Mouse (Mus musculus): ENCODE measurements around the gene 3110082J24Rik. TPM values are rescaled to one million over a fixed set of nuclear protein-coding genes. Genes with fewer than 3 reads are reported as not detected.
A peak's percentile ranks its signal among the peaks of the same experiment; 100 is the strongest.

3110082J24Rik gene
- polyA plus RNA-seq, 1 experiment from 2014 or later: not detected

DNA sequence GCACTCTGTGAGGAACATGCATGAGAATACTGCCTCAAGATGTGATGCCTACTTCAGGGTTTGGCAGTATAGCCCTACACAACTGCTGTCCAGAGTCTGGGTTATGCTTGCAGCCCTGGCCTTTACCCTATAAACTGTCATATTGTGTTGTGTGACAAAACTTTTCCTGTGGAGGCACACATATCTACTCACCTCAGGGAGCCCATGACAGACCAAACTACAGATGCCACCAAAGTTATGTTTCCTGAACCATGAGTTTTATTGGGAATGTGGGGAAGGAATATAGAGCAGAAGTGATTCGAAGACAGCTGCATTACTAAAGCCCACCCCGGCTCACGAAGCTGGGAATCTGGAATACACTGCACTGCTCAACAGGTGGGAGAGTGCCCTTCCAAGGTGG, 2.5 kb downstream of the 3110082J24Rik start:
- no peak overlapping the region for H3K4me3 ChIP-seq (ENCODE audit: low read depth, low read length)
- no peak overlapping the region for H3K27ac ChIP-seq (ENCODE audit: low read length)
- no peaks in the 10 kb centered on the region for H3K9me3 ChIP-seq (ENCODE audit: low read length)
- DNase-seq (ENCODE audit: low spot score) (no peak), ATAC-seq (no peak)
- no peak overlapping the region for H3K9ac ChIP-seq (replicated peaks; ENCODE audit: low read depth)
- 76% methylated on average over 3 of the region's 3 CpGs for WGBS
- H3K36me3 ChIP-seq (ENCODE audit: insufficient read depth, low read length): no peaks in the 10 kb centered on the region
- H3K4me2 ChIP-seq (replicated peaks; ENCODE audit: low read depth, low read length): no peak overlapping the region
- TF ChIP-seq EP300 (IDR thresholded peaks at IDR 0.05) (no peak), CTCF (IDR thresholded peaks at IDR 0.05) (no peak)
- peaks cover 34% of the 10 kb centered on the region for H3K27me3 ChIP-seq (replicated peaks; ENCODE audit: insufficient read depth, low read length)
- peaks cover 6% of the 10 kb centered on the region; the same call in 1 of the 2 replicates for H3K4me1 ChIP-seq (ENCODE audit: insufficient read depth, low read depth, low read length)

DNA sequence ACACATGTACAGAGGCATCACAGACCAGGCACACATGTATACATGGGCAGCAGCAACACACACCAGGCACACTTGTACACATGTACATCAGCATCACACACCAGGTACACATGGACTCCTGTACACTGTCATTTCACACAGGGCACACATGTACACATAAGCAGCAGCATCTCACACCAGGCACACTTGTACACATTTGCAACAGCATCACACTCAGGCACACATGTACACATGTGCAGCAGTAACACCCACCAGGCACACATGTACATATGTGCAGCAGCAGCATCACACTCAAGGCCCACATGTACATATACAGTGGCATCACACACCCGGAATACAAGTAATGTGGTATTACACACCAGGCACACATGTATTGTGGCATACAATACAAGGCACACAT, 7.6 kb downstream of the 3110082J24Rik start:
- DNase-seq (ENCODE audit: low spot score) (no peak), ATAC-seq (no peak)
- no peaks in the 10 kb centered on the region for H3K36me3 ChIP-seq (ENCODE audit: insufficient read depth, low read length)
- H3K9ac ChIP-seq (replicated peaks; ENCODE audit: low read depth): no peak overlapping the region
- H3K27ac ChIP-seq (ENCODE audit: low read length): no peak overlapping the region
- H3K4me2 ChIP-seq (replicated peaks; ENCODE audit: low read depth, low read length): no peak overlapping the region
- H3K4me1 ChIP-seq (ENCODE audit: insufficient read depth, low read depth, low read length): no peaks in the 10 kb centered on the region
- TF ChIP-seq CTCF (IDR thresholded peaks at IDR 0.05) (no peak), EP300 (IDR thresholded peaks at IDR 0.05) (no peak)
- H3K27me3 ChIP-seq (replicated peaks; ENCODE audit: insufficient read depth, low read length): no peaks in the 10 kb centered on the region
- no peaks in the 10 kb centered on the region for H3K9me3 ChIP-seq (ENCODE audit: low read length)
- 90% methylated on average over 1 of the region's 1 CpGs for WGBS
- H3K4me3 ChIP-seq (ENCODE audit: low read depth, low read length): no peak overlapping the region

DNA sequence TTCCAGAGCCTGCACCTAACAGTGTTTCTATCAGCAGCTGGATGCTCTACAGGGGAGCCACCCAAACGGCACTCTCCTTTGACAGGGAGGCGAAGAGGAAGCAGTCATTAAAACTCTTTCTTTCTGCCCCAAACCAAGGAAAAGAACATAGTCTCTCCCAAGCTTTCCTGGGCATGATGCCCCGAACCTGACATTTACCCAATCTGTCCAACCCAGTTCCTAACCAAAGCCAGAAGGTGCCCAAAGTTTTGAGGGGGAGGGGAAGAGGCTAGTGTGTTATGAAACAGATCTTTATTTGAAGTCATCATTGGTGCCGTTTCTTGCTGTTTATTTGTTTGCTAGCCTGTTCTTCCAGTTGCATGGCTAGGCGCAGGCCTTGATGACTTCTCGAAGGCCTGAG, 10.2 kb downstream of the 3110082J24Rik start:
- Histone ChIP-seq H3K27ac (ENCODE audit: low read length) (no peak overlapping the region), H3K36me3 (ENCODE audit: insufficient read depth, low read length) (no peaks in the 10 kb centered on the region), H3K9me3 (ENCODE audit: low read length) (no peaks in the 10 kb centered on the region), H3K9ac (replicated peaks; ENCODE audit: low read depth) (no peak overlapping the region), H3K27me3 (replicated peaks; ENCODE audit: insufficient read depth, low read length) (no peaks in the 10 kb centered on the region), H3K4me1 (ENCODE audit: insufficient read depth, low read depth, low read length) (no peaks in the 10 kb centered on the region), H3K4me3 (ENCODE audit: low read depth, low read length) (no peak overlapping the region), H3K4me2 (replicated peaks; ENCODE audit: low read depth, low read length) (no peak overlapping the region)
- no peak for TF ChIP-seq CTCF (IDR thresholded peaks at IDR 0.05)
- no peak for TF ChIP-seq EP300 (IDR thresholded peaks at IDR 0.05)
- WGBS: 49% methylated on average over 6 of the region's 6 CpGs
- no peak for DNase-seq (ENCODE audit: low spot score)
- ATAC-seq: no peak

DNA sequence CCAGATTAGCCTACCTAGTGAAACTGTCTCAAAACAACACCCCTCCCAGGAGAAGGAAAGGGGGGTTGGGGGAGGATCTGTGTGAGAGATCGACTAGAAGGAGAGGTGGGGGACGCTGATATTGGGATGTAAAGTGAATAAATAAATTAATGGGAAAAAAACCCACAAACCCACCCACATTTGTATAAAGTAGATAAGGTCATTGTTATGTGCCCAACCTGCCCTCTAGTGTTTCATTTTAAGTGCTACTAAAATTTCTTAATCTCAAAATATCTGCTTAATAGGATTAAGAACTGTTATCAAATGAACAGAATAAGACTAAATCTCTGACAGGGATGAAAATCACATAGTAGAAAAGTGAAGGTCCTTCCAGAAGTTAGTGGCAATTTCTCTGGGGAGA, 11.5 kb downstream of the 3110082J24Rik start:
- H3K27ac ChIP-seq (ENCODE audit: low read length): no peak overlapping the region
- no peaks in the 10 kb centered on the region for H3K9me3 ChIP-seq (ENCODE audit: low read length)
- DNase-seq (ENCODE audit: low spot score) (no peak), ATAC-seq (no peak)
- H3K4me1 ChIP-seq (ENCODE audit: insufficient read depth, low read depth, low read length): no peaks in the 10 kb centered on the region
- H3K4me2 ChIP-seq (replicated peaks; ENCODE audit: low read depth, low read length): no peak overlapping the region
- WGBS: 28% methylated on average over 2 of the region's 2 CpGs
- H3K9ac ChIP-seq (replicated peaks; ENCODE audit: low read depth): no peak overlapping the region
- H3K36me3 ChIP-seq (ENCODE audit: insufficient read depth, low read length): no peaks in the 10 kb centered on the region
- H3K27me3 ChIP-seq (replicated peaks; ENCODE audit: insufficient read depth, low read length): no peaks in the 10 kb centered on the region
- 0 out of 2 replicates have a peak, but pooled peaks have one; percentile 8 for TF ChIP-seq CTCF (IDR thresholded peaks at IDR 0.05)
- TF ChIP-seq EP300 (IDR thresholded peaks at IDR 0.05): no peak
- no peak overlapping the region for H3K4me3 ChIP-seq (ENCODE audit: low read depth, low read length)

DNA sequence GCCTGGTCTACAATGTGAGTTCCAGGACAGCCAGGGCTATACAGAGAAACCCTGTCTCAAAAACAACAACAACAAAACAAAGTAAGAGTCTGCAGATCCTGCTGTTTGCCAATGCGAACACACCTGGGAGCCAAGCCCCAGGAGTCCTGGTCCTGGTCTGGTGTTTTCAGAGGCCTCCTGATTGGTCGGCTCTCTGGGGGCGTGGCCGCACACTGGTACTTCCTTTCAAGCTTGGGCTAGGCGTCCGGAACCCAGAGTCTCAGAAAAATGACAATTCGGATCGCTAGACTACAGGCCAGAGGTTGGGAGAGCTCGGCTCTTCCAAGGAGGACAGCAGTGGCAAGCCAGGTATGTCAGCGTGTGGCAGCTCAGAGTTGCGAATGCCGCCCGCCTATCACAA, 13.2 kb downstream of the 3110082J24Rik start:
- 52% methylated on average over 13 of the region's 13 CpGs for WGBS
- H3K27ac ChIP-seq (ENCODE audit: low read length): no peak overlapping the region
- ATAC-seq (no peak), DNase-seq (ENCODE audit: low spot score) (no peak)
- H3K36me3 ChIP-seq (ENCODE audit: insufficient read depth, low read length): no peaks in the 10 kb centered on the region
- H3K27me3 ChIP-seq (replicated peaks; ENCODE audit: insufficient read depth, low read length): no peaks in the 10 kb centered on the region
- H3K4me2 ChIP-seq (replicated peaks; ENCODE audit: low read depth, low read length): no peak overlapping the region
- H3K4me3 ChIP-seq (ENCODE audit: low read depth, low read length): no peak overlapping the region
- no peaks in the 10 kb centered on the region for H3K4me1 ChIP-seq (ENCODE audit: insufficient read depth, low read depth, low read length)
- no peaks in the 10 kb centered on the region for H3K9me3 ChIP-seq (ENCODE audit: low read length)
- TF ChIP-seq CTCF (IDR thresholded peaks at IDR 0.05): no peak
- no peak for TF ChIP-seq EP300 (IDR thresholded peaks at IDR 0.05)
- no peak overlapping the region for H3K9ac ChIP-seq (replicated peaks; ENCODE audit: low read depth)

DNA sequence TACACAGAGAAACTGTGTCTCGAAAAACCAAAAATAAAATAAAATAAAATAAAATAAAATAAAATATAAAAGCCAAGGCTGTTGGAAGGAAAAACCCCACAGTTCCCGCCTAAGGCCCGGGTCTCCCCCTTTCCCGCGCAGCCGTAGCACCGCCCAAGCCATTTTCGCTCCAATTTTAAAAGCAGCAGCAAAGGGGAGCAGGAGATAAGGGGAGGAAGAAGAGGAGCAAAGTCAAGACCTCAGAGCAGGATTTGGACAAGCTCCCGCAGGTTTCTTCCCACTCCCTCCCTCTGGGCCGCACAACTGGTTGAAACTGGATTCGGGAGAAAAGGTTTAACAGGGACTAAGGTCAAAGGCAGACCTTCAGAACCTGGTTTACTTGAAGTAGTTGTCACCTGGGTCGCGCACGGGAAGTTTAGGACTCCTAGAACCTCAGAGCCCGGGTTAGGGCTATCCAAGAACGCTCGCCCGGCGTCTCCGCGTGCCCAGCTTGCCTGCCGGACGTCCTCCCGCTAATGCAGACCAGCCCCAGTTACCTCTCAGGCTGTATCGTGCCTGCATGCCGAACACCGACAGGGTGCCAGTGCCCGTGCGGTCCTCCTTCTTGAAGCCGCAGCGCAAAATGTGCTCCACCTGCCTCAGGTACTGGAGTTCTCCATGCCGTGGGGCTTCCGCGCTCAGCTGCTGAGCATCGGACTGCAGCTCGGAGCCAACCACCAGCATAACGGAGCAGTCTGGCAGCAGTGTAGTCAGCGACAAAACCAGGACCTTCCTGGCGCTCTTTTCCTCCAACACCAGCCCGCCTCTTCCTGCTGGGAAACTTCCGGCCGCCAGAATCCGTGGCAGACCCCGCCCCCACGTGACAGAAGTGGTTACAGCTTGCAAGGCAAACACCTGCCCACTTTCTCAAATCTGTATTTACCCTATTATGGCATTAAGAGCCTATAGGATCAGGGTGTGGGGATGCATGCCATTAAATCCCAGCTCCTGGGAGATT, 32.8 kb downstream of the 3110082J24Rik start, which contains the start of gene Tyms:
Gene Tyms (minus strand): TSS at position 793 of the 997 bp plus-strand sequence.
- under 1% methylated on average over 42 of the region's 45 CpGs for WGBS
- peak; percentile 85 for DNase-seq (ENCODE audit: low spot score)
- no peaks in the 10 kb centered on the region; the same call in 1 of the 2 replicates for H3K4me1 ChIP-seq (ENCODE audit: insufficient read depth, low read depth, low read length)
- peak within 1 kb of the TSS; percentile 54 for H3K9ac ChIP-seq (replicated peaks; ENCODE audit: low read depth)
- peak within 1 kb of the TSS; percentile 86 for H3K4me2 ChIP-seq (replicated peaks; ENCODE audit: low read depth, low read length)
- peak within 1 kb of the TSS; percentile 52 for H3K27ac ChIP-seq (ENCODE audit: low read length)
- H3K9me3 ChIP-seq (ENCODE audit: low read length): no peaks in the 10 kb centered on the region
- H3K36me3 ChIP-seq (ENCODE audit: insufficient read depth, low read length): peaks cover 5% of the 10 kb centered on the region; the same call in 1 of the 2 replicates
- peak within 1 kb of the TSS; percentile 63 for H3K4me3 ChIP-seq (ENCODE audit: low read depth, low read length)
- TF ChIP-seq CTCF (IDR thresholded peaks at IDR 0.05): peak; percentile 29
- TF ChIP-seq EP300 (IDR thresholded peaks at IDR 0.05): no peak
- H3K27me3 ChIP-seq (replicated peaks; ENCODE audit: insufficient read depth, low read length): no peaks in the 10 kb centered on the region
- ATAC-seq: peak; percentile 89

Data from lung, postnatal 0 days (tissue).